Mouse (Mus musculus): ENCODE data around the gene Gm28048. TPM values are rescaled to one million over a fixed set of nuclear protein-coding genes. Genes with fewer than 3 reads are reported as not detected.

Gm28048 gene
- total RNA-seq, 1 experiment from 2014 or later: 27.5 TPM

- no peak for DNase-seq
These were observed 42.9 kb downstream of the Gm28048 start for GRCm38 (mm10) chr11:22938983-22939382.

- DNase-seq: no peak
These were observed 44.1 kb downstream of the Gm28048 start for GRCm38 (mm10) chr11:22937716-22938316.

- DNase-seq: no peak
These were observed 45.3 kb downstream of the Gm28048 start for GRCm38 (mm10) chr11:22936446-22937125.

- DNase-seq: no peak
These were observed 49.7 kb downstream of the Gm28048 start for GRCm38 (mm10) chr11:22932167-22932566.

GRCm38 (mm10) chr11:22931320-22931905 lies 50.5 kb downstream of the Gm28048 start:
- DNase-seq: no peak

- peak; percentile 13 for DNase-seq
These were observed 51.8 kb downstream of the Gm28048 start for GRCm38 (mm10) chr11:22930129-22930528.

- DNase-seq: peak; percentile 65
These were observed 53.2 kb downstream of the Gm28048 start for GRCm38 (mm10) chr11:22928586-22929169.

- DNase-seq: no peak
These were observed 58.3 kb downstream of the Gm28048 start for GRCm38 (mm10) chr11:22923606-22924005.

- DNase-seq: no peak
These were observed 59.3 kb downstream of the Gm28048 start for GRCm38 (mm10) chr11:22922546-22922945.

- no peak for DNase-seq
These were observed 62.6 kb downstream of the Gm28048 start for GRCm38 (mm10) chr11:22919336-22919735.

GRCm38 (mm10) chr11:22917786-22918185 lies 64.1 kb downstream of the Gm28048 start:
- DNase-seq: no peak

GRCm38 (mm10) chr11:22913744-22914143 lies 68.1 kb downstream of the Gm28048 start:
- no peak for DNase-seq

GRCm38 (mm10) chr11:22911831-22912230 lies 70.1 kb downstream of the Gm28048 start:
- DNase-seq: no peak

- no peak for DNase-seq
These were observed 75.4 kb downstream of the Gm28048 start for GRCm38 (mm10) chr11:22906453-22906865.

GRCm38 (mm10) chr11:22902923-22903322 lies 79.0 kb downstream of the Gm28048 start:
- no peak for DNase-seq

GRCm38 (mm10) chr11:22900041-22900440 lies 81.8 kb downstream of the Gm28048 start:
- no peak for DNase-seq

- DNase-seq: no peak
These were observed 84.2 kb downstream of the Gm28048 start for GRCm38 (mm10) chr11:22897642-22898041.

GRCm38 (mm10) chr11:22897127-22897526 lies 84.8 kb downstream of the Gm28048 start:
- DNase-seq: peak; percentile 25

- DNase-seq: no peak
These were observed 88.8 kb downstream of the Gm28048 start for GRCm38 (mm10) chr11:22893075-22893474.

GRCm38 (mm10) chr11:22892466-22892865 lies 89.4 kb downstream of the Gm28048 start:
- no peak for DNase-seq

- DNase-seq: peak; percentile 57
These were observed 90.0 kb downstream of the Gm28048 start for GRCm38 (mm10) chr11:22891876-22892275.

- DNase-seq: no peak
These were observed 90.6 kb downstream of the Gm28048 start for GRCm38 (mm10) chr11:22891242-22891641.

- no peak for DNase-seq
These were observed 92.7 kb downstream of the Gm28048 start for GRCm38 (mm10) chr11:22889224-22889623.
